Mouse (Mus musculus): ENCODE data around the gene Eif4ebp2. TPM values are rescaled to one million over a fixed set of nuclear protein-coding genes. Genes with fewer than 3 reads are reported as not detected.

The Eif4ebp2 gene
- polyA plus RNA-seq, 1 experiment = not detected

GRCm38 (mm10) chr10:61405958-61406357 lies 46.5 kb downstream of the Eif4ebp2 start:
- TF ChIP-seq CTCF (IDR thresholded peaks at IDR 0.05; ENCODE audit: insufficient read depth, low read depth, low read length) (no peak), POLR2A (IDR thresholded peaks at IDR 0.05; ENCODE audit: insufficient read depth, low read depth, low read length) (no peak)
- WGBS = 25% methylated on average over 10 of the region's 10 CpGs
- H3K4me3 ChIP-seq (ENCODE audit: insufficient read depth, low read depth, low read length) = no peak overlapping the region

GRCm38 (mm10) chr10:61402911-61403310 lies 49.5 kb downstream of the Eif4ebp2 start:
- TF ChIP-seq POLR2A (IDR thresholded peaks at IDR 0.05; ENCODE audit: insufficient read depth, low read depth, low read length) = no peak
- no peak for TF ChIP-seq CTCF (IDR thresholded peaks at IDR 0.05; ENCODE audit: insufficient read depth, low read depth, low read length)
- H3K4me3 ChIP-seq (ENCODE audit: insufficient read depth, low read depth, low read length) = no peak overlapping the region
- WGBS = 49% methylated on average over 2 of the region's 2 CpGs
- H3K27ac ChIP-seq (ENCODE audit: insufficient read depth, low read depth, low read length) = no peak overlapping the region
- H3K4me1 ChIP-seq (ENCODE audit: control insufficient read depth, insufficient read depth, low read length) = peaks cover 4% of the 10 kb centered on the region

More at GRCm38 (mm10) chr10:61405958-61406357, 46.5 kb downstream of the Eif4ebp2 start:
- Histone ChIP-seq H3K4me1 (ENCODE audit: control insufficient read depth, insufficient read depth, low read length) (no peaks in the 10 kb centered on the region), H3K27ac (ENCODE audit: insufficient read depth, low read depth, low read length) (no peak overlapping the region)

DNA sequence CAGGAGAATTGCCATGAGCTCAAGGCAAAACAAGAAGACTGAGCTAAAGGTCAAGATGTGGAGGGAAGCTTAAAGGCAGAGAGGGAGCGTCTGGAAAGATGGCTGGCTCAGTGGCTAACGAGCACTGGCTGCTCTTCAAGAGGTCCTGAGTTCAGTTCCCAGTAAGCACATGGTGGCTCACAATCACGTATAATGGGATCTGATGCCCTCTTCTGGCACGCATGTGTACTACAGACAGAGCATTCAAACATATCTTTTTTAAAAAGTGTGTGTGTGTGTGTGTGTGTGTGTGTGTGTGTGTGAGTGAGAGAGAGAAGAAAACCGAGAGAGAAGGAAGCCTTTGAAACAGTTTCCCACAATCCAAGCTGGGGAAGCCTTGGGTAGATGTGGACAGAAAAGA lies 50.0 kb downstream of the Eif4ebp2 start:
- H3K4me3 ChIP-seq (ENCODE audit: insufficient read depth, low read depth, low read length) = no peak overlapping the region
- H3K27ac ChIP-seq (ENCODE audit: insufficient read depth, low read depth, low read length) = no peak overlapping the region
- peaks cover 4% of the 10 kb centered on the region for H3K4me1 ChIP-seq (ENCODE audit: control insufficient read depth, insufficient read depth, low read length)
- WGBS = 71% methylated on average over 5 of the region's 5 CpGs
- TF ChIP-seq POLR2A (IDR thresholded peaks at IDR 0.05; ENCODE audit: insufficient read depth, low read depth, low read length) (no peak), CTCF (IDR thresholded peaks at IDR 0.05; ENCODE audit: insufficient read depth, low read depth, low read length) (no peak)

DNA sequence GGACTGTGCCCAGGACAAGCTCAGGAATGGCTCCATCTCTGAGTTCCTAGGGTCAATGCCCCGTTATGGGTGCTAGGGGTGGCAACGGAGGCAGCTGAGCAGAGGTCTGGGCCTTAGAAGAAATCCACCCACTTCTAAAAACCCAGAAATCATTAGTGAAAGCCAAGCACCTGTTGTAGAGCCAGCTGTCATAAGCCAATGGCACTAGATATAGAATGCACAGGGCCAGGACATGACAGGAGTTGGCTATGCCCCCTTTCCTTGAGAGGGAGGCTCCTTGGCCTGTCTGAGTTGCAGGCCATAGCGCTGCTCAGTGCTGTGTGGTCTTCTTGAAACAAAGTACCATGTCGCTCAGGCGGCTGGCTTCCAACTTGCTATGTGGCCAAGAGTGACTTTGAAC lies 52.1 kb downstream of the Eif4ebp2 start:
- Histone ChIP-seq H3K27ac (ENCODE audit: insufficient read depth, low read depth, low read length) (no peak overlapping the region), H3K4me3 (ENCODE audit: insufficient read depth, low read depth, low read length) (no peak overlapping the region), H3K4me1 (ENCODE audit: control insufficient read depth, insufficient read depth, low read length) (peaks cover 4% of the 10 kb centered on the region)
- TF ChIP-seq CTCF (IDR thresholded peaks at IDR 0.05; ENCODE audit: insufficient read depth, low read depth, low read length) = no peak
- WGBS = 95% methylated on average over 5 of the region's 5 CpGs

GRCm38 (mm10) chr10:61399156-61399734 lies 53.2 kb downstream of the Eif4ebp2 start:
- Histone ChIP-seq H3K27ac (ENCODE audit: insufficient read depth, low read depth, low read length) (no peak overlapping the region), H3K4me1 (ENCODE audit: control insufficient read depth, insufficient read depth, low read length) (peaks cover 7% of the 10 kb centered on the region), H3K4me3 (ENCODE audit: insufficient read depth, low read depth, low read length) (no peak overlapping the region)
- WGBS = 26% methylated on average over 13 of the region's 13 CpGs
- TF ChIP-seq CTCF (IDR thresholded peaks at IDR 0.05; ENCODE audit: insufficient read depth, low read depth, low read length) = peak; percentile 65
- TF ChIP-seq POLR2A (IDR thresholded peaks at IDR 0.05; ENCODE audit: insufficient read depth, low read depth, low read length) = no peak

DNA sequence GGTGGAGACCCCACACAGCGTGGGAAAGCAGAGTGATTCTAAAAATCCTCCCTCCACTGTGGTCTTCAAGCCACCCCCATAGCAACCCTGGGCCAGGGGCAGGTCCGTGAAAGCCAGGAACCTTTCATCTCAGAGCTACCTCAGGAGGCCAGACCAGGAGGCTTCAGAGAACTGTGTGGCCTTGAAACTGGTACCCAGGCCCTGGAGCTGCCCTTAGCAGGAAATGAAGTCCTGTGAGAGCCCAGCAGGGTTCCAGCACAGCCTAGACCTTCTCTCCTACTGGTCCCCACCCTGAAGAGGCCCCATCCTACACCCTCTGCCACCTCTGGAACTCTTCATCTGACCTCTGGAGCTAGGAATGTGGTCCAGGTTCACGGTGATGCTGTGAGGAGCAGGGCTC lies 54.3 kb downstream of the Eif4ebp2 start:
- no peak overlapping the region for H3K4me3 ChIP-seq (ENCODE audit: insufficient read depth, low read depth, low read length)
- WGBS = 58% methylated on average over 3 of the region's 3 CpGs
- no peak for TF ChIP-seq CTCF (IDR thresholded peaks at IDR 0.05; ENCODE audit: insufficient read depth, low read depth, low read length)
- TF ChIP-seq POLR2A (IDR thresholded peaks at IDR 0.05; ENCODE audit: insufficient read depth, low read depth, low read length) = no peak
- peaks cover 7% of the 10 kb centered on the region for H3K4me1 ChIP-seq (ENCODE audit: control insufficient read depth, insufficient read depth, low read length)
- no peak overlapping the region for H3K27ac ChIP-seq (ENCODE audit: insufficient read depth, low read depth, low read length)

DNA sequence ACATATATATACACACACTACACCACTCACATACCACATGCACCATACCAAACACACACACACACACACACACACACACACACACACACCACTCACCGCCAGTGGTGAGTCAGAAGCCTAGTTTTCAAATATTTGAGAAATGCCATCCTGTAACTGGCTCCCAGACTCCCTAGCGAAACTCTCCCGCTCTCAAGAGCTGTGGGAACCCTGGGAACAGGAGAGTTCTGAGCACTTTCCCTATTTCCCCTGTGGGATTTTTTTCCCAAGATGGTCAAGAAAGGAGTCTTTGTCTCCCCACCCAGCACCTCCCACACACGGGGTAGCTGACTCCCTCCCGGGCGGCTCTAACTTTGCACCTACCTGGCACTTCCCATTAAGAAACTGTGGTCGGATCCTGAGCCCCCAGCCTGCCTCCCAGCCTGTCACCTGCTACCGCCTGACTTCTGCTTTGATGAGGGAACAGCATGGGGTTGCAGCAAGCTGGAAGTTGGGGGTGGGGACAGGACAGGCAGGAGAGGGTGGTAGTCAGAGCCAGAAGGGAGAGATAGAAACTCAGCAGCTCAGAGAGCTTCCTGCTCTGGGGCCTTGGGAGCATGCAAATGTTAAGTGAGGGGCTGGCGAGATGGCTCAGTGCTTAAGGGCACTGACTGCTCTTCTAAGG lies 57.9 kb downstream of the Eif4ebp2 start:
- no peak overlapping the region for H3K27ac ChIP-seq (ENCODE audit: insufficient read depth, low read depth, low read length)
- peaks cover 7% of the 10 kb centered on the region for H3K4me1 ChIP-seq (ENCODE audit: control insufficient read depth, insufficient read depth, low read length)
- H3K4me3 ChIP-seq (ENCODE audit: insufficient read depth, low read depth, low read length) = no peak overlapping the region
- WGBS = 18% methylated on average over 9 of the region's 9 CpGs
- no peak for TF ChIP-seq POLR2A (IDR thresholded peaks at IDR 0.05; ENCODE audit: insufficient read depth, low read depth, low read length)
- TF ChIP-seq CTCF (IDR thresholded peaks at IDR 0.05; ENCODE audit: insufficient read depth, low read depth, low read length) = no peak

DNA sequence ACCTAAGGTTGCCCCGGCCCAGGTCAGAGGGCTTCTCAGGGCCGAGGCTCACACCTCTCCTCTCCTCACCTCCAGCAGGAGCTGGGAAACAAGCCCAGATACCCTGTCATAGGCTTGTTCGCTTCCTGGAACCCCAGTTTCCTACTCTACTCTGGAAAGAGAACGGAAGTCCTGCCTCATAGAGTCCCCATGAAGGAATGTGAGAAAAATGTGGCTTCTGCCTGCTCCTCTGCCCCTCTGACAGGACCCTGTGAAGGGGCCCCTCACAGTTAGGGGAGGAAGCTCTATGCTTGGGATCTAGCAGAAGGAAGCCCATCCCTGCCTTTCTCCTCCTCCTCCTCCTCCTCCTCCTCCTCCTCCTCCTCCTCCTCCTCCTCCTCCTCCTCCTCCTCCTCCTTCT lies 59.9 kb downstream of the Eif4ebp2 start:
- Histone ChIP-seq H3K27ac (ENCODE audit: insufficient read depth, low read depth, low read length) (no peak overlapping the region), H3K4me1 (ENCODE audit: control insufficient read depth, insufficient read depth, low read length) (peaks cover 3% of the 10 kb centered on the region; the same call in 1 of the 2 replicates), H3K4me3 (ENCODE audit: insufficient read depth, low read depth, low read length) (no peak overlapping the region)
- WGBS = 77% methylated on average over 4 of the region's 4 CpGs
- no peak for TF ChIP-seq CTCF (IDR thresholded peaks at IDR 0.05; ENCODE audit: insufficient read depth, low read depth, low read length)
- no peak for TF ChIP-seq POLR2A (IDR thresholded peaks at IDR 0.05; ENCODE audit: insufficient read depth, low read depth, low read length)

DNA sequence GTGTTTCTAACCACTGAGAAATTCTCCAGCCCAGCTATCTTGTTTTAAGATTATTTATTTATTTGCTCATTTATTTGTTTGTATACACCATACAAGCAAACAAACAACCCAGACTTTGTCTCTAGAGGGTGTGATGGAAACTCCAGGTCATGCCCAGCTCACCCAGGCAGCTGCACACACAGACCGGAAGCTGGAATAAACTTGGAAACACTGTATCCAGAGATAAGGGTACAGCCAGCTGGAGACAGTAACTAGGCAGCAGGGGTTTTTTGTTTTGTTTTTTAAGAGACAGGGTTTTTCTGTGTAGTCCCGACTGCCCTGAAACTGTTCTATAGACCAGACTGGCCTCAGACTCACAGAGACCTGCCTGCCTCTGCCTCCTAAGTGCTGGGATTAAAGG lies 62.3 kb downstream of the Eif4ebp2 start:
- Histone ChIP-seq H3K4me1 (ENCODE audit: control insufficient read depth, insufficient read depth, low read length) (peaks cover 3% of the 10 kb centered on the region; the same call in 1 of the 2 replicates), H3K27ac (ENCODE audit: insufficient read depth, low read depth, low read length) (no peak overlapping the region), H3K4me3 (ENCODE audit: insufficient read depth, low read depth, low read length) (no peak overlapping the region)
- 66% methylated on average over 2 of the region's 2 CpGs for WGBS
- TF ChIP-seq POLR2A (IDR thresholded peaks at IDR 0.05; ENCODE audit: insufficient read depth, low read depth, low read length) (no peak), CTCF (IDR thresholded peaks at IDR 0.05; ENCODE audit: insufficient read depth, low read depth, low read length) (no peak)
